In genomic region chr17:13722434-13722833, GRCm38 (mm10) we compare ENCODE assay signal across 20 mouse cellular contexts. TPM values are rescaled to one million over a fixed set of nuclear protein-coding genes. Genes with fewer than 3 reads are reported as not detected.
DNase-seq lines count a peak whose midpoint lies in the region; ATAC-seq and TF ChIP-seq lines count a peak whose summit lies in the region.
"Had no signal": no experiment of that assay in that cellular context is flagged by ENCODE, and none has a peak within 500 bp of the region (broad histone marks: within the 10 kb centered on the region; RNA-seq: fewer than 3 reads in every experiment).

No protein-coding gene starts in this region.

- peak; percentile 61; the same call in 1 of the 2 replicates for ATAC-seq in forebrain, embryonic 11.5 days (replicated peaks; ENCODE audit: low FRiP score)
- ATAC-seq in forebrain, embryonic 15.5 days (replicated peaks): peak; percentile 78; the same call in 1 of the 2 replicates
- peak; percentile 68 for ATAC-seq in hindbrain, embryonic 16.5 days
- ATAC-seq in midbrain, postnatal 0 days (ENCODE audit: low FRiP score): peak; percentile 64; the same call in 1 of the 2 replicates
- no peak for ATAC-seq in kidney, embryonic 16.5 days (ENCODE audit: low FRiP score, low TSS enrichment)
- no peak for ATAC-seq in kidney, embryonic 14.5 days (ENCODE audit: low FRiP score, low TSS enrichment)
- ATAC-seq: activated CD4-positive, CD25-positive, alpha-beta regulatory T cell, adult 4 months had no signal

- no peaks in the 10 kb centered on the region for H3K9me3 ChIP-seq in forebrain, embryonic 11.5 days (ENCODE audit: control insufficient read depth, low read length)
- no peaks in the 10 kb centered on the region for H3K9me3 ChIP-seq in forebrain, embryonic 15.5 days
- H3K9me3 ChIP-seq in hindbrain, embryonic 16.5 days (ENCODE audit: control insufficient read depth, low read length): no peaks in the 10 kb centered on the region
- no peaks in the 10 kb centered on the region for H3K9me3 ChIP-seq in midbrain, postnatal 0 days (ENCODE audit: low read length)
- no peaks in the 10 kb centered on the region for H3K9me3 ChIP-seq in kidney, embryonic 16.5 days (ENCODE audit: low read length)
- H3K9me3 ChIP-seq in kidney, embryonic 14.5 days (ENCODE audit: control insufficient read depth, low read length): no peaks in the 10 kb centered on the region
- H3K9me3 ChIP-seq: heart, embryonic 15.5 days; limb, embryonic 12.5 days had no signal

- H3K4me2 ChIP-seq in forebrain, embryonic 11.5 days (ENCODE audit: low read depth, low read length, severe bottlenecking): no peak overlapping the region
- no peak overlapping the region for H3K4me2 ChIP-seq in forebrain, embryonic 15.5 days (replicated peaks)
- no peak overlapping the region for H3K4me2 ChIP-seq in hindbrain, embryonic 16.5 days (ENCODE audit: low read length)
- H3K4me2 ChIP-seq in midbrain, postnatal 0 days (ENCODE audit: low read depth, low read length, poor library complexity, severe bottlenecking): no peak overlapping the region
- no peak overlapping the region for H3K4me2 ChIP-seq in kidney, embryonic 16.5 days (replicated peaks; ENCODE audit: low read depth, low read length)
- H3K4me2 ChIP-seq in kidney, embryonic 14.5 days (replicated peaks; ENCODE audit: low read depth, low read length): no peak overlapping the region
- H3K4me2 ChIP-seq: heart, embryonic 15.5 days; limb, embryonic 12.5 days had no signal

- H3K27me3 ChIP-seq in forebrain, embryonic 11.5 days (ENCODE audit: control insufficient read depth, insufficient read depth, low read length): no peaks in the 10 kb centered on the region
- no peaks in the 10 kb centered on the region for H3K27me3 ChIP-seq in forebrain, embryonic 15.5 days
- H3K27me3 ChIP-seq in hindbrain, embryonic 16.5 days (replicated peaks; ENCODE audit: control insufficient read depth, insufficient read depth, low read length): no peaks in the 10 kb centered on the region
- H3K27me3 ChIP-seq in midbrain, postnatal 0 days (ENCODE audit: insufficient read depth, low read length): no peaks in the 10 kb centered on the region
- no peaks in the 10 kb centered on the region for H3K27me3 ChIP-seq in kidney, embryonic 16.5 days (ENCODE audit: insufficient read depth, low read length)
- H3K27me3 ChIP-seq in thymus, adult 2 months (ENCODE audit: control insufficient read depth, insufficient read depth, low read length): no peaks in the 10 kb centered on the region
- no peaks in the 10 kb centered on the region for H3K27me3 ChIP-seq in kidney, embryonic 14.5 days (ENCODE audit: control insufficient read depth, insufficient read depth, low read length)
- H3K27me3 ChIP-seq: CH12.LX; heart, embryonic 15.5 days; limb, embryonic 12.5 days had no signal

- no peaks in the 10 kb centered on the region for H3K36me3 ChIP-seq in forebrain, embryonic 11.5 days (ENCODE audit: control insufficient read depth, insufficient read depth, low read length)
- no peaks in the 10 kb centered on the region for H3K36me3 ChIP-seq in forebrain, embryonic 15.5 days
- H3K36me3 ChIP-seq in hindbrain, embryonic 16.5 days (ENCODE audit: control insufficient read depth, insufficient read depth, low read length): no peaks in the 10 kb centered on the region
- H3K36me3 ChIP-seq in midbrain, postnatal 0 days (ENCODE audit: insufficient read depth, low read length): no peaks in the 10 kb centered on the region
- no peaks in the 10 kb centered on the region for H3K36me3 ChIP-seq in kidney, embryonic 16.5 days (ENCODE audit: insufficient read depth, low read length)
- H3K36me3 ChIP-seq in thymus, adult 2 months (ENCODE audit: control insufficient read depth, insufficient read depth, low read length): no peaks in the 10 kb centered on the region
- no peaks in the 10 kb centered on the region for H3K36me3 ChIP-seq in kidney, embryonic 14.5 days (ENCODE audit: control insufficient read depth, insufficient read depth, low read length)
- H3K36me3 ChIP-seq: heart, embryonic 15.5 days; limb, embryonic 12.5 days had no signal

- no peak overlapping the region for H3K9ac ChIP-seq in forebrain, embryonic 11.5 days (ENCODE audit: low read length)
- no peak overlapping the region for H3K9ac ChIP-seq in forebrain, embryonic 15.5 days (replicated peaks)
- H3K9ac ChIP-seq in hindbrain, embryonic 16.5 days (ENCODE audit: low read depth, low read length): no peak overlapping the region
- no peak overlapping the region for H3K9ac ChIP-seq in midbrain, postnatal 0 days (replicated peaks; ENCODE audit: low read length, poor library complexity, severe bottlenecking)
- no peak overlapping the region for H3K9ac ChIP-seq in kidney, embryonic 16.5 days (replicated peaks; ENCODE audit: low read length)
- no peak overlapping the region for H3K9ac ChIP-seq in kidney, embryonic 14.5 days (ENCODE audit: low read depth, low read length)
- H3K9ac ChIP-seq: heart, embryonic 15.5 days; limb, embryonic 12.5 days had no signal

- no peak overlapping the region for H3K4me3 ChIP-seq in forebrain, embryonic 11.5 days (ENCODE audit: low read depth, low read length)
- no peak overlapping the region for H3K4me3 ChIP-seq in forebrain, embryonic 15.5 days
- no peak overlapping the region for H3K4me3 ChIP-seq in hindbrain, embryonic 16.5 days (ENCODE audit: low read length)
- H3K4me3 ChIP-seq in midbrain, postnatal 0 days (ENCODE audit: low read depth, low read length): no peak overlapping the region
- H3K4me3 ChIP-seq in kidney, embryonic 16.5 days (ENCODE audit: low read length): no peak overlapping the region
- no peak overlapping the region for H3K4me3 ChIP-seq in thymus, adult 2 months (ENCODE audit: control insufficient read depth, insufficient read depth, low read length)
- H3K4me3 ChIP-seq in kidney, embryonic 14.5 days (ENCODE audit: low read length): no peak overlapping the region
- H3K4me3 ChIP-seq: erythroblast, embryonic 14.5 days; heart, embryonic 15.5 days; limb, embryonic 12.5 days had no signal

- H3K27ac ChIP-seq in forebrain, embryonic 11.5 days (ENCODE audit: low read depth, low read length): no peak overlapping the region
- no peak overlapping the region for H3K27ac ChIP-seq in forebrain, embryonic 15.5 days (replicated peaks)
- H3K27ac ChIP-seq in hindbrain, embryonic 16.5 days (ENCODE audit: low read depth, low read length): no peak overlapping the region; the same call in 1 of the 2 replicates
- H3K27ac ChIP-seq in midbrain, postnatal 0 days (ENCODE audit: low read depth, low read length): no peak overlapping the region
- H3K27ac ChIP-seq in kidney, embryonic 16.5 days (ENCODE audit: low read length): no peak overlapping the region
- no peak overlapping the region for H3K27ac ChIP-seq in thymus, adult 2 months (ENCODE audit: control insufficient read depth, insufficient read depth, low read length)
- no peak overlapping the region for H3K27ac ChIP-seq in kidney, embryonic 14.5 days (ENCODE audit: low read depth, low read length)
- H3K27ac ChIP-seq: heart, embryonic 15.5 days; limb, embryonic 12.5 days had no signal

- no peak for TF ChIP-seq CTCF in midbrain, postnatal 0 days (IDR thresholded peaks at IDR 0.05)
- TF ChIP-seq CTCF in thymus, adult 2 months (IDR thresholded peaks at IDR 0.05; ENCODE audit: borderline replicate concordance, control insufficient read depth, extremely low read depth, insufficient read depth, low read length, poor library complexity): no peak

- WGBS in forebrain, embryonic 11.5 days: 19% methylated on average over 2 of the region's 2 CpGs
- WGBS in forebrain, embryonic 15.5 days: 7% methylated on average over 2 of the region's 2 CpGs
- 25% methylated on average over 2 of the region's 2 CpGs for WGBS in hindbrain, embryonic 16.5 days
- 18% methylated on average over 2 of the region's 2 CpGs for WGBS in midbrain, postnatal 0 days
- WGBS in kidney, embryonic 16.5 days: 54% methylated on average over 2 of the region's 2 CpGs
- 92% methylated on average over 2 of the region's 2 CpGs for WGBS in thymus, adult 2 months
- 63% methylated on average over 2 of the region's 2 CpGs for WGBS in kidney, embryonic 14.5 days

- no peak for DNase-seq in forebrain, embryonic 11.5 days (ENCODE audit: low spot score)
- no peak for DNase-seq in midbrain, postnatal 0 days (ENCODE audit: low spot score)
- DNase-seq in adrenal gland, postnatal 25 days: no peak
- DNase-seq in thymus, adult 2 months: no peak
- DNase-seq: cerebellum, adult 2 months; embryo, embryonic 11 days; gastrocnemius, postnatal 25 days; kidney, postnatal 10 days; lung, adult 18-20 months; right cerebral cortex, adult 18-20 months had no signal

- TF ChIP-seq POLR2A in thymus, adult 2 months (IDR thresholded peaks at IDR 0.05; ENCODE audit: control insufficient read depth, extremely low read depth, insufficient read depth, low read length, poor library complexity): no peak

- no peaks in the 10 kb centered on the region for H3K4me1 ChIP-seq in forebrain, embryonic 11.5 days (replicated peaks; ENCODE audit: control insufficient read depth, insufficient read depth, low read length)
- H3K4me1 ChIP-seq in forebrain, embryonic 15.5 days: peaks cover 13% of the 10 kb centered on the region; the same call in 1 of the 2 replicates
- H3K4me1 ChIP-seq in hindbrain, embryonic 16.5 days (ENCODE audit: control insufficient read depth, insufficient read depth, low read depth, low read length): peaks cover 3% of the 10 kb centered on the region; the same call in 1 of the 2 replicates
- 0 out of 2 replicates have a peak, but pooled peaks cover 2% of the 10 kb centered on the region for H3K4me1 ChIP-seq in midbrain, postnatal 0 days (ENCODE audit: insufficient read depth, low read length)
- 0 out of 2 replicates have a peak, but pooled peaks cover 4% of the 10 kb centered on the region for H3K4me1 ChIP-seq in kidney, embryonic 16.5 days (ENCODE audit: insufficient read depth, low read length)
- H3K4me1 ChIP-seq in thymus, adult 2 months (replicated peaks; ENCODE audit: control insufficient read depth, insufficient read depth, low read length): 0 out of 2 replicates have a peak, but pooled peaks cover 2% of the 10 kb centered on the region
- H3K4me1 ChIP-seq in kidney, embryonic 14.5 days (ENCODE audit: control insufficient read depth, insufficient read depth, low read length): no peaks in the 10 kb centered on the region

RNA-seq across cellular contexts. Expression of gene Afdn, which starts 37.9 kb away (rescaled TPM):
- 136 and 141 TPM in 2 replicates for polyA plus RNA-seq in forebrain, embryonic 11.5 days (2014; fragmentation: Nextera tagmentation; extraction: Ambion mirVana)
- polyA plus RNA-seq in forebrain, embryonic 15.5 days (2015; fragmentation: Nextera tagmentation; extraction: Ambion mirVana): 179 and 191 TPM in 2 replicates
- polyA plus RNA-seq in hindbrain, embryonic 16.5 days (2015; fragmentation: Nextera tagmentation; extraction: Ambion mirVana): 78.5 and 92.3 TPM in 2 replicates
- 100 and 133 TPM in 2 replicates for total RNA-seq in midbrain, postnatal 0 days (2014; rRNA removed)
- polyA plus RNA-seq in midbrain, postnatal 0 days (2015; fragmentation: Nextera tagmentation; extraction: Ambion mirVana): 109 and 138 TPM in 2 replicates
- total RNA-seq in adrenal gland, postnatal 25 days (2021): 81.1 and 93.8 TPM in 2 replicates
- 52.7 TPM in 2 replicates for polyA plus RNA-seq in kidney, embryonic 16.5 days (2015; fragmentation: Nextera tagmentation; extraction: Ambion mirVana)
- 7.7 and 11.6 TPM in 2 replicates for polyA plus RNA-seq in thymus, adult 2 months (2012; rRNA removed)
- 96.7 and 105 TPM in 2 replicates for polyA plus RNA-seq in kidney, embryonic 14.5 days (2014; fragmentation: Nextera tagmentation; extraction: Ambion mirVana)
- polyA plus RNA-seq: erythroblast, embryonic 14.5 days had no signal

RNA-seq across cellular contexts. Expression of gene Tcte2, which starts 39.2 kb away (rescaled TPM):
- 11.5 and 11.6 TPM in 2 replicates for polyA plus RNA-seq in forebrain, embryonic 11.5 days (2014; fragmentation: Nextera tagmentation; extraction: Ambion mirVana)
- 23.5 and 27.8 TPM in 2 replicates for polyA plus RNA-seq in forebrain, embryonic 15.5 days (2015; fragmentation: Nextera tagmentation; extraction: Ambion mirVana)
- 14.9 and 16.8 TPM in 2 replicates for polyA plus RNA-seq in hindbrain, embryonic 16.5 days (2015; fragmentation: Nextera tagmentation; extraction: Ambion mirVana)
- total RNA-seq in midbrain, postnatal 0 days (2014; rRNA removed): 22.2 and 26.6 TPM in 2 replicates
- polyA plus RNA-seq in midbrain, postnatal 0 days (2015; fragmentation: Nextera tagmentation; extraction: Ambion mirVana): 8.6 and 10.0 TPM in 2 replicates
- 5.3 and 6.0 TPM in 2 replicates for total RNA-seq in adrenal gland, postnatal 25 days (2021)
- 2.8 and 4.0 TPM in 2 replicates for polyA plus RNA-seq in kidney, embryonic 16.5 days (2015; fragmentation: Nextera tagmentation; extraction: Ambion mirVana)
- 0.61 and 0.71 TPM in 2 replicates for polyA plus RNA-seq in thymus, adult 2 months (2012; rRNA removed)
- polyA plus RNA-seq in kidney, embryonic 14.5 days (2014; fragmentation: Nextera tagmentation; extraction: Ambion mirVana): 3.4 and 4.6 TPM in 2 replicates
- polyA plus RNA-seq: activated CD4-positive, CD25-positive, alpha-beta regulatory T cell, adult 4 months; erythroblast, embryonic 14.5 days; macrophage had no signal

Comparison
In these comparisons a context has a peak if more than half of its experiments do, and no peak if none do; other contexts are left out.
1. ATAC-seq: peak in forebrain, embryonic 11.5 days (single experiment), forebrain, embryonic 15.5 days (single experiment), hindbrain, embryonic 16.5 days (single experiment) and midbrain, postnatal 0 days (single experiment); none in kidney, embryonic 16.5 days (single experiment) and kidney, embryonic 14.5 days (single experiment).